Mouse (Mus musculus): Measurements from ENCODE around the gene Plppr3.

The Plppr3 gene

GRCm38 (mm10) chr10:79864351-79865188 lies 9.9 kb downstream of the Plppr3 start:
- DNase-seq: no peak

GRCm38 (mm10) chr10:79862925-79863324 lies 11.5 kb downstream of the Plppr3 start:
- no peak for DNase-seq

DNA sequence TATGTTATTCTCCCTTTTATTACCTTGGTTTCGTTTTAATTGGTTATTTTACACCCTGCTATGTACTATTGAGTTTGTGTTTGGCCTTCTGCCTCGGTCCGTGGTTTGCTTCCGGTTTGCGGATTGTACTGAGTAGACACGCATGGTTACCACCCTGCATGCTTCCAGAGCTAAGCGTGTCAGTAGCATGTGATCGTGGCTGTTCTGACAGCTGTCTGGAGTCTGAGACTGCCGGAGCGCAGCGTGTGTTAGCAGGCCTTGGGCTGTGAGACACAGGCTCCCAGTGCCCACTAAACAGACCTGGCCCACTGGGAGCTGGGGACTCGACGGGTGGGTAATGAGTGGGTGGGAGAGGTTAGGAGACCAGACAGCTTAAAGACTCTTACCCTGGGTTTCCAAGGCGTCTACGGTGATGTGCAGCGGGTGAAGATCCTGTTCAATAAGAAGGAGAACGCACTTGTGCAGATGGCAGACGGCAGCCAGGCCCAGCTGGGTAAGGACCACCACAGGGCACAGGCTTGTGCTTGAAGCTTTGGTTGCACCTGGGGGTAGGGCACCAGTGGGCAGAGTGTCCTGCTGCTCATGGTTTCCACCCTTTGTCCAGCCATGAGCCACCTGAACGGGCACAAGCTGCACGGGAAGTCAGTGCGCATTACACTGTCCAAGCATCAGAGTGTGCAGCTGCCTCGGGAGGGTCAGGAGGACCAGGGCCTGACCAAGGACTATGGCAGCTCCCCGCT lies 12.2 kb downstream of the Plppr3 start:
- DNase-seq: no peak

DNA sequence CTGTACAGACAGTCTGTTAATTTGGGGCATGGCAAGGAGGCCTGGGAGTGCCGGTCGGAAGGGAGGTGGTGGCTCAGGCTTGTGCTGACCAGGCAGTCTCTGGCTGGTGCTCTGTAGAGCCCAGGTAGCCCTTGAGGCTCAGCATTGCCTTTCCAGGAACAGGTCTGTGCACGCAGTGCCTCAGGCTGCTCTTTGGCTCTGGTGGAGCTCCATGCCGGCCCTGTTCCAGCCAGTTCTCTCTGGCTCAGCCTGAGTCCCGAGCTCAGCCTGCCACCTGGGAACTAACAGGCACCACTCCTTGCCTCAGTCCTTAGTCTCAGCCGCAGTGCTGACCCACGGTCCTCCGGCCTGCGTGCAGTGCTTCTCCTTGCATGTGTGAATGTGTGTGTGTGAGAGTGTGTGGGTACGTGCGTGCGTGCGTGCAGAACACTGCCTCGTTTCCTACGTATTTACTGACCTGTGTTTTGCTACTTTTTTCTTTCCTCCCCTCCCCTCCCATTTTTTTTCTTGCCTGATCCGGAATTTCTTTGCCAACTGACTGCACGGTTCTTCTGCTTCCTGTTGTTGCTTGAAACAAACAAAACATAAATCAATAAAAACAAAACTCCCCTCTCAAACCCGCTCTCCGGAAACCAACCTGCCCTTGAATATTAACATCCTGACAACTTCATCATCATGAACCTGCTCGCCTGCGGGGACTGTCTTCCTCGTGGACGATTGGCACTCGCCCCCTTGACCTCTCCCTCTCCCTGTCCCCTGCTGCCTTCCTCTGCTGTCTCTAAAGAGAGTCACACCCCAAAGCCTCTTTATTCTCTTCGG lies 13.0 kb downstream of the Plppr3 start:
- DNase-seq: no peak

DNA sequence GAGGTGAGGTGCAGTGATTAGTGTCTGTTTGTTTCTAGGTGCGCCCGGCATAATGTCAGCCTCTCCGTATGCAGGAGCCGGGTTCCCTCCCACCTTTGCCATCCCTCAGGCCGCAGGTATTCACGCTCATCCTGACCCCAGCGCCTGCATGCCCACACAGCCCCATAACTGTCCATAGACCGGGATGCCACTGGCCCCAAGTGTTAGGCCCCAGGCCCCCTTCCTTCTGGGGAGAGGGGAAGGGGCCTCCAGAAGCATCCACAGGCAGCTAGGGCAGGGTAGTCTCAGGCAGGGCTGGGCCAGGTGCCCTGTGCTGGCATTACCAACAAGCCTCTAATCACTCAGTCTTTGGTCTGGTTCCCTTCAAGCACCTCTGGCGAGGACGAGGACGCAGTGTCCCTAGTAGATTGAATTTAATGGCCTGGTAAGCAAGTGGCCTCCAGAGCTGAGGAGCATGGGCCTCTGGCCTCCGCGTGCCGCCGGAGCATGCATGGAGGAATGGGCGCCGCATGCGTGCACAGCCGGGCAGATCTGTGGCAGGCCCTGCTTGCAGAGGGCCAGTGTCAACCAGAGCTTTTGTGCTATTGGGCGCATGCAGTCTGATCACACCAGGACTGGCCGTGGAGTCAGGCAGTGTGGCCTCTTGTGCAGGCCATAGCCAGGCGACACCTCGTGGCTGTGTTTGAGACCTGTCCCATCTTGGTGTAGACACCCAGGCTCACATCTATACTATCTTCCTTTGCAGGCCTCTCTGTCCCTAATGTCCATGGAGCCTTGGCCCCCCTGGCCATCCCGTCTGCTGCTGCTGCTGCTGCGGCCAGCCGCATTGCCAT lies 14.1 kb downstream of the Plppr3 start:
- DNase-seq: no peak

- no peak for DNase-seq
Measured at GRCm38 (mm10) chr10:79859116-79859515, 15.3 kb downstream of the Plppr3 start.

DNA sequence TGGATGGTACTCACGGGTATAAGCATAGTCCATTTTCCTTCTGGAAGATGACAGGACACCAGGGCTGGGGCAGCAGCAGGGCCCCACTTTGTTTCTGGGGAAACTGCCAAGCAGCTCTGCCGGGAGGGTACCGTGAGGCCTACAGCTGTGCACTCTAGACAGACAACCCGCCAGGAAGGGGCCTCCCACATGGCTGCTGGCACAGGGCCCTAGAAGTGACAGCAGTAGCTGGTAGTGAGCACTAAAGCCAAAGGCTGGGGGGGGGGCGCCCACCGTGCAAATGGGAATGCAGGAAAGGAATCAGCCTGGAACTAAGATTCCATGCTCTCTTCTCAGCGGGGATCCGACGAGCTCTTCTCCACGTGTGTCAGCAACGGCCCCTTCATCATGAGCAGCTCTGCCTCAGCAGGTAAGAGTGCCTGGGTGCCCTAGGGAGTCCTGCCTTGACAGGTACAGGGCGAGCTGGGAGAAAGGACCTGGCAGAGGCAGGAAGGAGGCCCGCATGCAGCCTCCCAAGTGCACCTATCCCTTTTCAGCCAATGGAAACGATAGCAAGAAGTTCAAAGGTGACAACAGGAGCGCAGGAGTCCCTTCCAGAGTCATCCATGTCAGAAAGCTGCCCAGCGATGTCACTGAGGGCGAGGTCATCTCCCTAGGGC lies 15.9 kb downstream of the Plppr3 start:
- peak; percentile 90 for DNase-seq

- no peak for DNase-seq
Measured at GRCm38 (mm10) chr10:79857894-79858293, 16.5 kb downstream of the Plppr3 start.

GRCm38 (mm10) chr10:79857452-79857811 lies 17.0 kb downstream of the Plppr3 start:
- peak; percentile 90 for DNase-seq

DNA sequence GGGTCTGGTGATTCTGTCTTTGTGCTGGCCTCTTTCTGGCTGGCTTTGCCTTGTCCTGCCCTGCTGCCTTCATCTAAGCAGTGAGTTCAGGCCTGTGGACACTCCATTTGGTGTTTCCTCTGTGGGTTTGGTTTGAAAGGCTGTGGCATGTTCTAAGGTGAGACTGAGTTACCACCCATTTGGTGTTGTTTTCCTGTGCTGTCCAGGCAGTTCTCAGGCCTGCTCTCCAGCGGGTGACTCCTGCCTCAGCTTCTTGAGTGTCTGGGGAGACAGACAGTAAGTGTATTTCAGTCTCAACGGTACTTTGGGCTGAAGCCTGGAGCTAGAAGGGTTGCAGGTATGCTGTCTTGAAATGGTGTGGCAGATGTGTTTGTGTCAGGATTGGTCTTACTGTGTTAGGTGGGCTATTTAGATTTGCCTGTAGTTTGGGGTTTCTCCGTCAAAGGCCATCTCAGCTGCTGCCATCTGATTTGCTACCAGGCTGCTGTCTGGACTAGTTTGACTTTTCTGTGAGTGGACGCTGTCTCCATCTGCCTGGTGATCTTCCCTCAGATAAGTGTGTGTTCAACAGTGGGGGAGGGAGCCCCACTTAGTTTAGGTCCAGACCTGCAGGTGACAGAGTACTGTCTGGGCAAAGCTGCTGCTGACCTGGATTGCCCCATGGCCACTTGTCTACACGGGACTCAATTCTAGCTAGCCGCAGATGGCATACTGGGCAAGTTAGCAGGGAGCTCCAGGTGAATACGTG lies 17.6 kb downstream of the Plppr3 start:
- DNase-seq: no peak

GRCm38 (mm10) chr10:79856280-79856679 lies 18.2 kb downstream of the Plppr3 start:
- no peak for DNase-seq

DNA sequence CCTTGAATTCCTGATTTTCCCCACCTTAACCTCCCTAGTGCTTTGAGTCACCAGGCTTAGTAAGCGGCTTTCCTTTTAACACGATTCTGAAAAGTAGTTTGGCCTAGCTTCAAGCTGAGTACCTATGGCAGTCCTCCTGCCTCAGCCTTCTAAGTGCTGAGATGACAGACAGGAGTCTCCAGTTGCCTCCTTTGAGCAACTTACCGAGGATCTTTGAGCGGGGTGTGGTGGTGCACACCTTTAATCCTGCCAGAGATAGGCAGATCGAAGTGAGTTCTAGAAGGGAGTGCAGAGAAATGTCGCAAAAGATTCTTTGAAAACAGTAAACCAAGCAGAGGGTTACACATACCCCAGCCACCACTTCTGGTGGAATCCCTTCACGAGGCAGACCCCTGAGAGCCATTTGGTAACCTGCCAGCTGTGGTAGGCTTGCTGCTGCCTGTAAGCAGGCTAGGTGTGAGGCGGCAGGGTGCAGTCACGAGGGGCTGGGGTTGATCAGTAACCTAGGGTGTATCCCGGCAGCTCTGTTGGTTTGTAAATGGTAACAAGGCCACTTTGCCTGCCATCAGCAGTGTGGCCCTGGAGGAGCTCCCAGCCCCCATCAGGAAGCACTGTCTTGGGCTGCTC lies 18.8 kb downstream of the Plppr3 start:
- peak; percentile 59 for DNase-seq

GRCm38 (mm10) chr10:79854801-79855541 lies 19.5 kb downstream of the Plppr3 start:
- peak; percentile 85 for DNase-seq

DNA sequence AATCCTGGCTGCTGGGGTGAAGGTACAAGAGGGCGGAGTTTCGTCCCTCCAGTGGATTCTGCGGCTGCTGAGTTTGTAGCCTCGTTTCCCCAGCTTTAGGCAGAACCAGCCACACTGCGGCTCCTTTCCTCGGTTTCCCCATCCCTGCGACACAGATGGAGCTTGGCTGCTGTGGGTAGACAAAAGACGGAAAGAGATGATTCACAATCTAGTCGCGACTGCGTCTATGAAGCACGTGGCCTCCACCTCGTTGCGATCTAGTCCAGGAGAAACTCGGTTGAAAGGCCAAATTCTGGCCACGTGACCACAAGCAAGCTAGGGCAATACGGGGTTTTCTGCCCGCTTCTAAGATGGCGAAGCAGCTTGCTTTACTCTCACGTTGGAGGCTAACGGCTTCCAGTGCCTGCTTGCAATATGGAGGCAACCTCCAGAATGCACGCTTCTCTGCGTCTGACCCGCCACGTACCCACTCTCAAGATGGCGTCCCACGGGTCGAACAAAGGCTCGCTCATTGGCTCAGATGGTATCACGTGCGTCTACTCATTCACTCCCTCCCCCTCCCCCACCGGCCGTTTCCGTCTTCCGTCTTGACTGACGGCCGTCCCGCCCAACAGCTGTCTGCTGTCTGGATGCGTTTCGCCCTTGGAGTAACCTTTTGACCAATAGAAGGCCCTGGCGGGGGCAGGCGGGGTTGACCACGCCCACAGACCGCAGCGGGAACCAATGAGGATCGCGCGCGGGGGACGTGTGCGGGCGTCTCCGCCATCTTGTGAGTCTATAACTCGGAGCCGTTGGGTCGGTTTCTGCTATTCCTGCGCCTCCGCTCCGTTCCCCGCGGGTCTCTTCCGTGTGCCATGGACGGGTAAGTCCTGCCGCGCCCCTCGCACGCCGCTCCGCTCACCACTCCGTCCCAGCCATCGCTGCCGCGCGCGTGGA lies 20.3 kb downstream of the Plppr3 start, which contains the start of gene Ptbp1:
Gene Ptbp1 (plus strand): TSS at position 568 of the 936 bp plus-strand sequence.
- peak; percentile 100 for DNase-seq

DNA sequence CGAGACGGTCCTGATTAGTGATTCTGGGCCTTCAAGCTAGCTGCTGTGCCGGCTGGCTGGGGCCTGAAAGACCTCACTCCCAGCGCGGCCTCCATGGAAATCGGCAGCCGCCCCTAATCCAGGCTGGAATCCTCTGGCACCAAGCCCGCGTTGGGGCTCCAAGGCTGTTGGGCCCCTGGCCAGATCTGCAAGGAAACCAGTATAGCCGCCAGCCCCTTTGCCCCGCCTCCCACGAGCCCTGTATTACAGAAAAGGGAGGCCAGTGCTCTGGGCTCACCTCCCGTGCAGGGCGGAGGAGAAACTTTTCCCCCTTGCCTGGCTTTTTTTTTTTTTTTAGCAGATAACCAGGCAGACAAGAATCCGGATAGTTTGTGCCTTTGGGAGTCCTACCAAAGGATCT lies 21.0 kb downstream of the Plppr3 start:
- DNase-seq: peak; percentile 99

DNA sequence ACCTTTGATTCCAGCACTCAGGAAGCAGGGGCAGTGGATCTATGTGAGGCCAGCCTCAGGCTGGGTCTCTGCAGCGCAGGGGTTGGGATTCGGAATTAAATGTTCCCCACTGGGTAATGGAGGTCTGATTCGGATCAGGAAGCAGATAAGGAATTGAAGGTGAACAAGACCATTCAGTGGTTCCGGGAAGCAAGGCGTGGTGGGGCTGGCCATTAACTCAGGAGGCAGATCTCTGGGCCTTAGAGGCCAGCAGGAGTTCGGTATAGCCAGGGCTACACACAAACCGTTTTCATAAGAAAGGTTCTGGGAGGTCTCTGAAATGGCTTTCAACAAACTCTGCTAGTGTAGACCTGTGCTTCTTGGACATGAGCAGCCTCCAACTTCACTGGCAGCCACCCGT lies 21.6 kb downstream of the Plppr3 start:
- DNase-seq: no peak

DNA sequence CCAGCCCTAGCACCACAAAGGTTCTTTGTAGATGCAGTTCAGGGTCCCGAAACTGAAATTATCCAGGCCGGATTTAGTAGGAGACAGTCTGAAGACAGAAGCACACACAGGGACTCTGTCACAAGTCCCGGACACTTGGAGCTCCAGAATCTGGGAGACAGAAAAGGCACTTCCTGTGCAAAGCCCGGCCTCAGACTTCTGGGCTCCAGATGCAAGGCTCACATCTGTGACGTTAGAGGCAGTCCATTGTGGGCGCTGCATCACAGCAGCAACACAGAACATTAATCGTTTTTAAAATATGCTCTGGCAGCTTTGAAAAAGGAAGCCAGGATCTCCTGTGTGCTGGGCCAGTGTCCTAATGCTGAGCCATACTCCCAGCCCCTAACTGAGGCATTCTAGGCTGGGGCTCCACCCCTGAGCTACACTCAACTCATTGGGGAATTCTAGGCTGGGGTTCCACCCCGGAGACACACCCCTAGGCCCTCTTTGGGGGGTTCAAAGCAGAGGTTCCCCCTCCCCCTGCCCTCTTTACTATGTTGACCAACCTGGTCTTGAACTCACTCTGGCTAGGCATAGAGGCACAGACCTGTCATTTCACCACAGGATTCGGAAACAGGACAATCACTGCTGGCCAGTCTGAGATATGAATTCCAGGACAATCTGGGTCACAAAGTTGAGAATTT lies 22.2 kb downstream of the Plppr3 start:
- peak; percentile 81 for DNase-seq

DNA sequence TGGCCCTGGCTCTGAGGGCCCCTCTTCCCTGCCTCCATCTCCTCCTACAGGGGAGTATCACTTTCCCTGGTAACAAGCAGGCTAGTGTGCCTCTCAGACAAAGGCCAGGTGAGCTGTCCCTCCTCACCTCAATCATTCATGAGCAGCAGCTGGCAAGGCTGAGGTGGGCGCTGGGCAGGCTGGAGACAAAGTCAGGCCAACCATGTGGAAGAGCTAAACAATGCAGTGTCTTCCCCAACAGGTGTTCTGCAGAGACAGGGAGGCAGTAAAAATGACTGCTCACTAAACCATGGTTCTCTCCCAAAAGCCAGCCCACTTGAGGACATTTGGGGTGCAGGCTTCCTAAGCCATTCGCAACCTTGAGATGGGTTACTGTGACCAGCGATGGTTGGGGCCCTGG lies 22.8 kb downstream of the Plppr3 start:
- no peak for DNase-seq

Measured in lung, postnatal 10 days (tissue).